Mouse (Mus musculus): Measurements from ENCODE around the gene Hspa2.

DNA sequence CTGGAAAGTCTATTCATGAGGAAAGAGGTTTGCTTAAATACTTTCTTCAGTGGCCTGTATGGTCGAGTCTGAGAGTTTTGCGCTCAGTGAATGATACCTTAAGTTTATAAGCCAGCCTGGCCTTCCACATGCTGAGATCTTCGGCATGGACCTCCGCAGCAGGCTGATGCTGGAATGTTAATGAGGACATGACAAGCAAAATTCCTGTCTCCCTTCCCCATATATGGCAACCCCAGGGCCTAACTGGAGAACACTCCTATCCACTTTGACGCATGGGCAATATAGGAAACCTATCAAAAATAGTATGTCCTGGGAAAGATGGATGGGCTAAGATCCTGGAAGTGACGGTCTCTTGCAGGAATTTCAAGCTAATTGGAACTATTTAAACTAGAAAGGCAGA lies 44.2 kb downstream of the Hspa2 start:
- TF ChIP-seq POLR2A (IDR thresholded peaks at IDR 0.05; ENCODE audit: insufficient read depth, low read depth, low read length) (no peak), CTCF (IDR thresholded peaks at IDR 0.05; ENCODE audit: insufficient read depth, low read depth, low read length) (no peak)

Data from olfactory bulb, adult 2 months (tissue).